Mouse (Mus musculus) cerebellum, adult 9-10 months (tissue): ENCODE results near the gene Ddx43.
"Not testable (repeated sequence)": the region's sequence is repeated elsewhere in the genome, so short reads cannot be mapped to it uniquely, and the experiment has no call there.

Experiments
- DNase-seq: peaks from one replicate; pipeline ENCODE4 v3.0.0; 2022

Gene Ddx43

DNA sequence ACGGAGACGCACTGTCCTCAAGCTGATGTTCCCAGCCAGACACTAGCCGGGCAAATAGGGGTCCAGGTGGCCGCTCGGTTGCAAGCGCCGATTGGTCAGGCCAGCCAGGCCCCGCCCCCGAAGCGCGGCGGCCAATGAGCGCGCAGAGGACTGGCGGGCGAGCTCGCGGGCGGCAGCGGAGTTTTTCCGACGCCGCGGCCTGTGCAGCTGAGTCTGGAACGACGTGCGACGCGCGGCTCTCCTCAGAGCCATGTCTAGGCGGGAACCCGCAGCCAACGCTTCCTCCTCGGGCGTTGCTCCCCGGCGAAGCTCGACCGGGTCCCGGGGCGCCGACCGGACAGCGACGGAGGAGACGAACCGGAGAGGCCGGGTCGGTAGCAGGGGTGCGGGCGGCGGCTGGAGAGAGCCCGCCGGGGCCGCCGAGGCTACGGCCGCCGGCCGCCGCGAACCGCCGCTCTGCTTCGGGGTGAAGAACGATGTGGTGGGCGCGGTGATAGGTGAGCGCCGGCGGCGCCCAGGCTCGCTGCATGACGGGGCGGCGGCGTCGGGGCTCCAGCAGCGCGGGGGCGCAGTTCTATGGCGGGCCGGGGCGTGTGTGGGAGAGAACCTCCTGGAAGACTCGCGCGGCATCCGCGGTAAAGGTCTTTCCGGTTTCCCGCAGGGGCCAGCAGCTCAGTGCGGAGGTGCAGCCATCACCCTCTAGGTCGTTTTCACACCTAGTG is at the start of gene Ddx43:
TSS of gene Ddx43 (plus strand) at position 148 of the 722 bp plus-strand sequence.
- no peak for DNase-seq

- no peak for DNase-seq
These were observed 48.6 kb upstream of the Ddx43 start for GRCm38 (mm10) chr9:78347004-78347403.

- not testable (repeated sequence) for DNase-seq
These were observed 47.2 kb upstream of the Ddx43 start for GRCm38 (mm10) chr9:78348206-78349004.

DNA sequence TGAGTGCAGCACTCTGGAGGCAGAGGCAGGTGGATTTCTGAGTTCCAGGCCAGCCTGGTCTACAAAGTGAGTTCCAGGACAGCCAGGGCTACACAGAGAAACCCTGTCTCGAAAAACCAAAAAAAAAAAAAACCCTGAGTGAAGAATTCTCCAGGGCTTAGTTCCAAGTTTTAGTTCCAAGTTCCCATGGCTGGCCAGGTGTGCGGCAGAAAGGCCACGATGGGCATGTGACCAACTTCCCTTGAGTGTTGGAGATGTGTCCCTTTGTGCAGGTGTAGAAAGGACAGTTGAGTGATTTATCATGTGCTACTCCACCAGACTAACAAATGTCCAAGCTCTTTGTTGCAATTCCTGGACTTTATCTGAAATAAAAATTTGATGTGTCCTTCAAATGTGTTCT is 46.4 kb upstream of the Ddx43 start:
- DNase-seq, result not testable (repeated sequence)

DNA sequence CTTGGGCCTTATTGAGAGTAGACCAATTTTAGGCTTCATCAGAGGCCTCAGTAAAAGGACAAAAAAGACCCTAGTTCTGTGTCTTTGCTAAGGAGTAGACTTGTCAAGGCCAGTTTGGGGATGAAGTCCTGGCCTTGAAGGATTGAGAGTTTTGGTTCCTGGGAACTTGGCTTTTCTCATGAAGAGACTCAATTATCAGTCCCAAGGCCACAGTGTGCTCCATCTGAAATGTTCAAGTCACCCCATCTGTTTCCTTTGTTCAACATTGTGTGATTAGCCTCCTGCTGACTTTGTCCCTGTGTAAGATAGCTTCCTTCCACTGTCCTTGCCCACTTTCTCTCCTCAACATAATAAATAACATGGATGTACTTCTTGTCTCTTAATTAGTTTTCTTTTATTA is 45.6 kb upstream of the Ddx43 start:
- DNase-seq, result not testable (repeated sequence)

DNA sequence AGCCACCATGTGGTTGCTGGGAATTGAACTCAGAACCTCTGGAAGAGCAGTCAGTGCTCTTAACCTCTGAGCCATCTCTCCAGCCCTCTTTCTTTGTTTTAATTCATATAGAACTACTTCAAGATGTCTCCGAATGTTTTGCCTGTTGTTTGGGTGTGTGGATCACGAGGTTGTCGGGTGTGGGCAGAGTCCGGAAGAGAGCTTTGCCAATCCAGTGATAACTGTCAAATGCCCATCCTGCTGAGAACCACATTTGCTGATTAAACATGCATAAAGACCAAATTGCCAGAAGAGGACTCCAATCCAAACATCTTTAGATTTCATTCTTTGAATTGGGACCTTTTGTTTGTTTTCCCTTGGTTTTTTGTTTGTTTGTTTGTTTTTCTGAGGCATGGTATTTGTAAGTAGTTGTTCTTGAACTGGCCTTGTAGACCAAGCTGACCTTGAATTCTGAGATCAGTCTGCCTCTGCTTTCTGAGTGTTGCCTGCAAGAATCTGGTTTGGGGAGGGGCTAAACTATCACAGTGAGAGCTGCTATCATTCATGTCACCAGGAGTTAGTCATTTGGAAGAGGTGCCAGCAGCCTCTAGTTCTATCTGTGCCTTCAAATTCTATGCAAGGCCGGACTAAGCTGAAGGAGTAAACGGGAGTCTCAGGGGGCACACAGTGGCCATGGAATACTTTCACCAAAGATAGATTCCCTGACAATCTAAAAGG is 43.9 kb upstream of the Ddx43 start:
- DNase-seq, result no peak

- no peak for DNase-seq
These were observed 40.7 kb upstream of the Ddx43 start for GRCm38 (mm10) chr9:78354665-78355578.

DNA sequence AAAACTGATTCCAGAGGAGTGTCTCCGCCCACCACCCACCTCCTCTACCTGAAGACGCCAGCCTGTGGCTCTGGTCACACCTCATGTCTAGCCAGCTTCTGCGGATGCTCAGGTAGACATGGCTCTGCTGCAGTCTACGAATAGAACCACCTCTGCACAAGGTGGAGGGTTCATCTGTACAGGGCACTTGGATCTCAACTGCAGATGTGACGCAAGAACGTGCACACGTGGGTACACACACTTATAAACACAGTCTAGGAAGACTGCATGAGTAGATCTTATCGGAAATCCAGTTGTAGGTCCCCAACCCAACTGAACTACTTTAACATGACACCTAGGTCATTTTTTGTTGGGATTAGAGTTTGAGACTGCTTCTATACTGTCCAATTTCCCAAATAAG is 40.0 kb upstream of the Ddx43 start, which contains the start of gene Gsta2:
TSS of gene Gsta2 (minus strand) at position 178 of the 400 bp plus-strand sequence.
- no peak for DNase-seq

GRCm38 (mm10) chr9:78358053-78358452 is 37.5 kb upstream of the Ddx43 start:
- peak; percentile 28 for DNase-seq

GRCm38 (mm10) chr9:78359750-78360483 is 35.7 kb upstream of the Ddx43 start:
- DNase-seq, result no peak

DNA sequence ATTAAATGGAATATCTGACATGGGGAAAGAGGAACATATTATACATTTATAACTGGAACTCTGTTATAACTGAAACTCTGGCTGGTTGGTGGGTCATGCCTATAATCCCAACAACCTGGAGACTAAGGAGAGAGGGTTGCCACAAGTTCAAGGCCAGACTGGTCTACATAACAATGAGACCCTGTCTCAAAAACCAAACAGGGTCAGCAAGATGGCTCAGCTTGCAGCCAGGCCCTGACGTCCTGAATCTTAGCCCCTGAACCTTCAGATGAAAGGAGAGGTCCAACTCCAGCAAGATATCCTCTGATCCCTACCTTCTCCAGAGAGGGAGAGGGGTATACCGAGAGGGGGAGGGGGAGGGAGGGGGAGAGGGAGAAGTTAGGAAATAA is 35.1 kb upstream of the Ddx43 start:
- no peak for DNase-seq

DNA sequence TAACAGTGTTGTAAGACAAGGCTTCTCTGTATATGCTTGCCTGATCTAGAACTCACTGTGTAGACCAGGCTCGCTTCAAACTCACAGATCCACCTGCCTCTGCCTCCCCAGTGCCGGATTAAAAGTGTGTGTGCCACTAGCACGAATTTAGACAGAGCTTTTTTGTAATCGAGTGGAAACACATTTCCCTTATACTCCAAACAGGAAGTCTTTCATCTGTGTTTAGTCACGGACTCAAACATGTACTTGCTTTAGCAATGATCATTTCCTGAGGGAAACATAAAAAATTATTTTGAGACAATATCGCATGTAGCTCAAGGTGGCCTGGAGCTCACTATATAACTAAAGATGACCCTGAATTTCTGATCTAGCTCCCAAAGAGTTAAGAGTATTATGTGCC is 32.2 kb upstream of the Ddx43 start:
- no peak for DNase-seq

- no peak for DNase-seq
These were observed 30.9 kb upstream of the Ddx43 start for GRCm38 (mm10) chr9:78364701-78365100.

DNA sequence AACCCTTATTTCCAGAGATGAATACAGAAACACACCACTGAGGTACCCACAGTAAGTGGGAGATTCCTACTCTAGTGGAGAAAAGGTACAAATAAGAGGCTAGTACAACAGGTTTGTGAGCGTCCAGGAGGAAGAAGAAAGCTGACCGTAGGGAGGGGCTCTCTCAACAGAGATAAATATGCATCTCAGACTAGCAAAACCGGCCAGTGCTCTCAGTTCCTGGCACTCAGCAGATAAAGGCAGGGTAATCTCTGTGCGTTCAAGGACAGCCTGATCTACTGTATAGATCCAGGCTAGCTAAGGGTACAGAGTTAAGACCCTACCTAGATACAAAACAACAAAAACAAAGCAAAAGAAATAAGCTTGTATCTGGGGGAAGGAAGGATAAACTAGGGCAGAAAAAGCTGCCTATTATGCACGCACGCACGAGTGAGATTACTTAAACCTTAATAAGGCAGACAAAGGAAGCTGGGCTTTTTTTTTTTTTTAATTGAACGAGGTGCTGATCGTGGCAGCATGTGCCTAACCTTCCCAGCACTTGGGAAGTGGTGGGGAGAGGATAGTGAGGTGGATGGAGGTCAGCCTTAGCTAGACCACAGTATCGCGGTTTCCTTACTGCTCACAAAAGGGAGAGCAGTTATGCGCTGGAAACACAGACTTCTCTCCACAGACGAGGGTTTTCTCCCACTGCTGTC is 29.6 kb upstream of the Ddx43 start:
- DNase-seq, result no peak

DNA sequence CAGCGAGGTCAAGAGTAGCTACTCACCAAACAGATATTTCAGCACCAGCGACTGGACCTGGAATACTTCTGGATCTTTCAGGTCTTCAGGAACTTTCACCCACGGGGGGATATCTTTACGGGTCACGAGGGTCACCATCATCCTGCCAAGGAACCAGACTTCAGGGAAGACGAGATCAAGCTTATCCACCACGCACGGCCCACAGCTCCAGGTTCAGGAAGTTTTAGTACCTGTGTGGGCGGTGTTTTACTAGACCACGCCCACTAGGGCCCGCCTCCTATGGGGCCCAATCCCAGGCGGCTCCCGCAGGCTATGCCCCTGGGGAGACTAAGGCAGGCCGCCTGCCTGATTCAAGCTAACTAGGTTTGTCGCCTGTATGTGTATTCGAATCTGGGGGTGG is 27.6 kb upstream of the Ddx43 start, which contains the start of gene Dppa5a:
TSS of gene Dppa5a (minus strand) at position 219 of the 400 bp plus-strand sequence.
- peak; percentile 2 for DNase-seq

- no peak for DNase-seq
These were observed 26.8 kb upstream of the Ddx43 start for GRCm38 (mm10) chr9:78368671-78369293.

GRCm38 (mm10) chr9:78369349-78369748 is 26.2 kb upstream of the Ddx43 start:
- no peak for DNase-seq

DNA sequence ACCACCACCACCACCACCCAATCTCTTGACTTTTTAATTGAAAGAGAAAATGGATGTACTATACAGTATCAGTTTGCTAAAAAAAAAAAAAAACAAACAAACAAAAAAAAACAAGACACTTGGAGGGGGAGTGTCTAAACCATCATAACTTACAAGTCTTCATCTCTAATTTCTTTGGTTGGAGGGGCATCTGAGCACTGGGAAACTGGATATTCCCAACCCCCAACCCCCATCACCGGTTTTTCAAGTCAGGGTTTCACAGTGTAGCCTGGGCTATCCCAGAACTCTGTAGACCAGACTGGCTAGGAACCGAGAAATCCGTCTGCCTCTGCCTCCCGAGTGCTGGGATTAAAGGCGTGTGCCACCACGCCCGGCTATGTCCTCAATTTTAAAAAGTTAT is 25.8 kb upstream of the Ddx43 start:
- DNase-seq, result no peak

- no peak for DNase-seq
These were observed 24.1 kb upstream of the Ddx43 start for GRCm38 (mm10) chr9:78371441-78371840.

DNA sequence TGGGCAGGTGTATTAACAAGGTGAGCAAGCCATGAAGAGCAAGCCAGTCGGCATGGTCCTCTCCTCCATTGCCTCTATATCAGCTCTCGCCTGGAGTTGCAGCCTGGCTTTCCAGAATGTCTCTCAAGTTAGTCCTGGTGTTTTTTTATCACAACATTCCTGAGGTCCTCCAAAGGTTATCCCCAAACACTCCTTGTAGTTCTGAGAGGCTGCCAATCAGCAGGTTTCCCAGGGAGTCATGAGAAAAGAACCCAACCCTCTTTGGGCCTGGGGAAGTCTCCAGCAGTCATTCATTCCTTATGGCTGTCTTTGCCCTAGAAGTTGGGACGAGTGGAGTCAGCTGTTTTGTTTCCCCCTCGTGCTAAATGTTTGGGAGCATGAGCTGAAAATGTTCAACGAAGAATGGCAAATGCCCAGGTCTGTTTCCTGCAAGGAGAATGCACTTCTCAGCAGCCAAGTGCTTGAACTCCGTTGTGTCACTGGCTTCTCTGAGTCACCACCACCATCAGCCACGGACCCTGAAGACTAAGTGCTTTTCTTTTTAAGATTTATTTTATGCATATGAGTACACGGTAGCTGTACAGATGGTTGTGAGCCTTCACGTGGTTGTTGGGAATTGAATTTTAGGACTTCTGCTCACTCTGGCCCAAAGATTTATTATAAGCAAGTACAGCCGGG is 22.6 kb upstream of the Ddx43 start:
- DNase-seq, result no peak
